Mouse (Mus musculus): Measurements from ENCODE around the gene Hivep3. TPM values are rescaled to one million over a fixed set of nuclear protein-coding genes. Genes with fewer than 3 reads are reported as not detected.

Gene Hivep3
- total and polyA plus RNA-seq, 3 experiments: 4.3 to 12.9 (median 8.3) TPM

DNA sequence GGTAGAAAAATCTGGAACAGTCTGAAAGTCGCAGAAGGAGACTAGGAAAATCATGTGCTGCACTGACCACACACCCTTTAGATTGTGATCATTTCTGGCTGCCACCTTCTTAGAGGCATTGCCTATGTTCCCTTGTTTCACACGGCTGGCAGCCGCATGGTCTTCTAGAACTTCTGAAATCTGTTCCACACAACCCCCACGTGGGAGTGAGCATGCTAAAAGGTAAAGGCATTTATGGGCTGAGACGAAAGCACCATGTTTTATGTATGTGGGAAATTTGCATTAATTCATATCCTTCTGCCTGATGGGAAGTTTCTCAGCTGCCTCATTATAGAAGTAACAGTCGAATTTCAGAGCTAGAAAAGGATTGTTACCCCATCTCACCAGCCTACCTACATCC lies 140.4 kb downstream of the Hivep3 start:
- no peak for DNase-seq

DNA sequence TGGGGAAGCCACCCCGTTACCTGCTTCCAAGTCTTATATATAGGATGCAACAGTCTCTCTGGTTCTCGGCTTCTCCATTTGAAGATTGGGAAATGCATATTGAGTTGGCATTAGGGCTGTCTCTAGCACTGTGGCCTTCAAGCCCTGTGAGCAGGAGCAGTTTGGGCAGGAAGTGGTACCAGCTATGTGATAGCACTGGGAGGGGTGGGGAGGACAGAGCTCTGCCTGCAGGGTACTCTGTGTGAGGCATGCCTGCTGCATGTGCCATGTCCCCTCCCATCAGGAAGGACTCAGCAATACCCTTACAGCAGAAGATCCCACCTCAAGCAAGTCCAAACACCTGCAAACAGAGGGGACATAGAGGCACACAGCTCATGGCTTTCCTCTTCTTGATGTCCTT lies 142.0 kb downstream of the Hivep3 start:
- DNase-seq: no peak

DNA sequence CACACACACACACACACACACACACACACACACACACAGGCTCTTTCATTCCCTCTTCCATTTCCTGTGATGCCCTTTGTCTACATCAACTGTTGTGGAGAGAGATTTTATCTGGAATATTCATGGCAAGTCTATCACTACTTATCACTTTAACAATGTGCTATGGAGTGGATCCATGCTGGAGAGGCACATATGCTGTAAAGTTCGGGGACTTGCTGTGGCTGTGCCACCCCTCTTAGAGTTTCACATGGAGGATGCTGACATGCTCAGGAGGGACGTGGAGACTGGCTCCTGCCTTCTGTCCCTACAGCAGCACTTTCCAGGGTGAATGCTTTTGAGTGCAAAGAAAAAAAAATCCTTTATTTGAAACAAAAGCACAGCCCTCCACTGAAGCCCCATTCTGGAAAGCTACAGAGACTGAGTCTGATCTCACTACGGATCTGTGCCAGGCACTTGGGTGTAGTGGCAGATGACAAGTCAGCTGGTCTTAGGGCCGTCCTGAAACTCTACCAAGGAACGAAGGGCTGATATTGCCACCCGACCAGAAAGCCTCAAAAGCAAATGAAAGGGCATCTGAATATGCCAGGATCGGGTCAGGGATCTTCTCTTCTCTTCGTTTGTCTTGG lies 143.1 kb downstream of the Hivep3 start:
- DNase-seq: no peak

DNA sequence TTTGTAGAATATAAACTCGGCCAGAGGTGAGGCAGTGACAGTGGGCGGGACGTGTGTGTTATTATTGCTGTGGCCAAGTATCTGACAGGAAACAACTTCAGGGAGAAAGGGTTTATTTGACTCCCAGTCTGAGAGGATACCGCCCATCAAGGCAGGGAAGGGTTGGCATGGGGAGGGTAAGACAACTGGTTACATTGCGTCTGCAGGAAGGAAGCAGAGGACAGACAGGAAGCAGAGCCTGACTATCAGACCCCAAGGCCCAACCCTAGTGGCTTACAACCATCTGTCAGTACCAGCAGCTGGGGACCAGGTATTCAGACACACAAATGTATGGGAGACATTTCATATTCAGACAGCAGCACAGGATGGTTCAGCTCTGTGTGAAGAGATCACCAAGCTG lies 144.6 kb downstream of the Hivep3 start:
- no peak for DNase-seq

DNA sequence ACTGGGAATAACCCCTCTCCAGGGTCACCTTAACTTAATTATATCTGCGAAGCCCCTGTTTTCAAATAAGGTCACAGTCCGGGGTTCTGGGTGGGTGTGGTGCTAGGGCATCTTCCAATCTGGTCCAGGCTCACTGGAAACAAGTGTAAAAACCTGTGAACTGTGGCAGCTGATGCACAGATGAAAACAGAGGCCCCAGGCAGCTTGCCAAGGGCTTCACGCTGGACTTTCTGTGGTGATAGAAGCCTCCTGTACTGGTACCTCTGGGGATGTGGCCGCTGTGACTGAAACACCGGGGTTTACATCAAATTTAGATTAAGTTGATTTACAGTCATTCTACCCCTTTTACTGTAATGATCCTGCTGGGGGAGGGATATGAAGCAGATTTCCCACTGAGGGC lies 146.1 kb downstream of the Hivep3 start:
- DNase-seq: no peak

DNA sequence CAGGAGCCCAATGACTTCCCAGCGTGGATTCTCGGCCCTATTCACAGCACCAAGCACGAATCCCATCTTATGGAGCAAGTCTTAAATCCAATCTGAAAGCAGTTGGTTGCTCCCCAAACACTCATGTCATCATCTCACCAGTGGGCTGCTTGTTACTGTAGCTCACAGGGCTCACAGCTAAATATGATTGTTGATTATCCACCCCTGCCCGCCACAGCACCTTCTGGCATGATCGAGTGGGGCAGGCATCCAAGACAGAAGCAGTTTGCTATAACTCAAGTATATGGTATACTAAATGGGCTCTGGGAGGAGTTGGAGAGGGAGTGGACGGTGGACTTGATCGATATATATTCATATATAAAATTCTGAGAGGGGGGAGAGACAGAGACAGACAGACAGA lies 146.7 kb downstream of the Hivep3 start:
- DNase-seq: no peak

DNA sequence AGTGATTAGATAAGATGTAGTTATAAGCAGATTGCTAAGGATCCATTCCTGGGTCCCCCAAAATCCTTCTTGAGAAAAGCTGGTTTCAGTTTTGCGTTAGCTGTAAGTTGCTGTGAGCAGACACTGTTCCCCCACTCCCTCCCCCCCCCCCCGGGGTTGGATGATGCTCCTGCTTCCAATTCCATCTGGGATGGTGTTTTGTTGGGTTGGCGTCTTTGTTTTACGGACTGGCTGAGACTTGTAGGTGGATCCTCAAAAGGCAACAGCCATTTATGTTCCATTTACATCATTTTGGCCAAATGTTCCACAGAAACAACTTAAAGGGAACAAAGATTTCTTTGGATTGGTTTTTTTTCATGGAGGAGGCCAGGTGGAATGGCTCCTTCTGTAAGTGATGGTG lies 147.7 kb downstream of the Hivep3 start:
- no peak for DNase-seq

DNA sequence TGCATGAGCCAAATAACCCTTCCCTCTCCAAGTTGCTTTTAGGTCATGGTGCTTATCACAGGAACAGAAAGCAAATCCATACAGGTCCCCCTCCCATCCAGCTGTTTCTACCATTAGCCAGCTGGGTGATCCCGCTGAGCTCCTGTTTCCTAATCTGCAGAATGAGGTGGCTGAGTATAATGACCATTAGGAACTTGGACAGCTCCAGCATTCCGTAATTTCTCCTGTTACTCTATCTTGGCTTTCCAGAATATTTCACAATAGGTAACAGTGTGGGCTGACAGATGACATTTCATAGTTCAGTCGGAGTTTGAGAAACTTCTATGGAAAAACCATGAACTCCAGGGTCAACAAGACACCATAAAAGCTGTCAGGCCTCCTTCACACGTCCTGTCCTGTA lies 148.8 kb downstream of the Hivep3 start:
- no peak for DNase-seq

DNA sequence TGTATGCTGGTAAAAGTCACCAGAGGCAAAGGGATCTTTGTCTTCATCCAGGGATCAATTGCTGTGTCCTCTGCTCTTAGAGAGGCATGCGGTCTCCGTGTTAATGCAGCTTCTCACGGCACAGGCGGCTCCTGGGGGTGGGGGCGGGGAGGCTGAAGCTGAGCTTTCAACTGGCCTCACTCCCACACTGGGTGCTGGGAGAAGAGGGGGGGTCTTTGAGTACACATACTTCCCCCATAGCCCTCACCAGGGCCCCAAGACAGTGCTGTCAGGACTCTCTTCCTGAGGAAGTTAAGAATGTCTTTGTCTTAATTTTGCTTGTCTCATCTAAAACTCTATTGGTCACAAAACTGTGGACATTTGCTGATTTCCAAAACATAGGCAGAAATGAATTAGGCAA lies 149.2 kb downstream of the Hivep3 start:
- DNase-seq: no peak

DNA sequence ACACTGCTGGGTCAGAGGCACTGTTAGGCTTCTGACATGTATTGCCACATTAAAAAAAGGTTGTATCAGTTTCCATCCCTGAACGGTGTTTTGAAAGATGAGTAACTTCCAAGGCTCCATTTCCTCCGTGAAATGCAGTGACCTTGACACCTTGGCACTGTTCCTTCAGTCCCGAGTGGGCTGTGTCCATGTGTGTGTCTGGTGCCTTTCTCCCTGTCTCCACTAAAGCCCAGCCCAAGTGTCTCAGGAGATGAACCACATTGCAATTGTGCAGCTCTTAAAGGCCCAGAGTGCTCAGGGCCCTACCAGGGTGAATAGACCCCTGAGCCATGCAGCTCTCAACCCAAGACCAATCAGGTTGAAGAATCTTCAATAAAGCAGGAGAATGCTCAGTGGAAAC lies 153.0 kb downstream of the Hivep3 start:
- no peak for DNase-seq

DNA sequence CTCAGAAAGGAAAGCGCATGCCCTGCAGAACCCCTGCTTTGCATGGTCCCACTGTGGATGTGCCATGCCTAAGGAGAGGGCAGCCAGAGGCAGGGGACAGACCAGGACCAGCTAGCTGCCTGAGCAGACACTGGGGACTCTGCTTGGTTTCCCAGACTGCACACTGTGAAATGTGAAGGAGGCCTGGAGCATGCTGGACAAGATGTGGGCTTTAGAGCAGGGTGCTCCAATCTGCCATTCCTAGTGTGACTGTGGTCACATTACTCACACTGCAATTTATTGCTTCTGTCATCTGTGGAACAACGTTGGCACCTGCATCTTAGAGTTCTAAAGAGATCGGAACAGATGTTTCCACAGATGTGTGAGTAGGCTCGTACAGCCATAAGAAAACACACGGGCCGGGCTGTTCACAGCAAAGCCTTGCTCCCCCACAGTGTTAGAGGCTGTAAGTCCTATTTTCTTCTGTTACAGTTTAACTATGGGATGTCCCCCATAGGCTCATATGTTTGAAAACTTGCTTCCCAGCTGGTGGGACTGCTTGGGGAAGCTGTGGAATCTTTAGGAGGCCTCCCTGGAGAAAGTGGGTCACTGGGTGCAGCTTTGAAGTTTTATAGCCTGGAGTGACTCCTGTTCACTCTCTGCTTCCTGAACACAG lies 154.1 kb downstream of the Hivep3 start:
- no peak for DNase-seq

DNA sequence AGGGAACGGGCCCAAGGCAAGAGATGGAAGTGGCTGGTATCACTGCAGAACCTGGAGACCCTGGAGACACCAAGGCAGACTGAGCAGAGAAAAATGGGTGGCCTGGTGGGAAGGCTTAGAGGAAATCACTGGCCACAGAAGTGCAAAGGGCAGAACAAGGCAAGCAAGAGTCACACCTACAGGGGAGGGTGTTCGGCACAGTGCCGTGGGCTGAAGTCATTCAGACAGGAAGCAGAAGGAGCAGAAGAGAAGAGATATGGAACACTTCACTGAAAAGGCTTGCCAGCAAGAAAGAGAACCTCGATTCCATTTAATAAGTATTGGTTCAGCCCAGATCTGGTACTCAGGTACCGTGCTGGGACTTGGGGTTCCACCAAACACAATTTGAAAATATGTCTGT lies 156.2 kb downstream of the Hivep3 start:
- DNase-seq: no peak

DNA sequence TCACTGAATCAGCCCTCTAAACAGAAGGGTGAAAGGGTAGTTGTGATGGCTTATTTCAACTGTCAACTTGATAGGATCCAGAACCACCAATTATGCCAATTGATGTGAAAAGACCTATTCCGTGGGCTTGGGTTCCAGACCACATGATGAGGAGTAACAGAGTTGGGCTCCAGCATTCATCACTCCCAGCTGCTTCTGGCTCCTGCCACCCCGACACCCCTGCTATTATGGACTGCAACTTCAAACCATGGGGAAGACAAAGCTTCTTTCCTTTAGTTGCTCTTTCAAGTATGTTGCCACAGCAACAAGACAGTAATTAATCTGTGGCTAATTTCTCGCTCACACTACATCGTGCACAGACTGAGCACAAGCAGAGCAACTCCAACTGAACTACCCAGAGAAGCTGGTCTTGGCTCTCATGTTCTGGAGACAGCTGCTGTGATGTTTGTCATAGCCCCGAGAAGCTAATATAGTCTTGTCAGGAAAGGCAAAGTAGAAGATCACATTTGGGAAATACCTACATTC lies 159.7 kb downstream of the Hivep3 start:
- no peak for DNase-seq

DNA sequence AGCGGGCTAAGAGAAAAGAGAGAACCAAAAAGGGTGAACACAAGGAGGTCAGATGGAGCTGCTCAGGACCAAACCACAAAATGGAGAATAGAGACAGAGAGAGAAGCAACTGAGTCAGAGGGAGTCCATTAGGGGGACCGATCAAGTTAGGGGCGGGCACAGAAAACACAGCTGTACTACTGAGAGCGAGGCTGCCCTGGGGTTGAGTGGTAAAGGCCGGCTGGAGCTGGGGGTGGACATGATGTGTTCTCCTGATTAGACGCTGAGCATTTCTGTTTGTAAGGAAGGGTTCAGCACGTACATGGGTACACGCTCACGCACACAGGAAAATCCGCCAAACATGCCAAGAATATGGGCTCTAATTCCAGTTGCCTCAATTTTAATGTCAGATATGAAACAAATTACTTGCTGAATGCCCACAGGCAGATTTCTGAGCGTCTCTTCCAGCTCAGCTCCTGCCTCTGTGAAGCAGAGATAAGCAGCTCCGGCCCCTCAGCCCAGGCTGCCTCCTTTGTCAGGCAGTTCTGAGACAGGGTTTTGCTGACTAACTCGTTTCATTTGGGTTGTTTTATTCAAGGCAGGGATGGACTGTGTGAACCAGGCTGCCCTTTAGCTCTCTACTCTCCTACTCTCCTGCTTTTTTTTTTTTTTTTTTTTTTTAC lies 161.3 kb downstream of the Hivep3 start:
- no peak for DNase-seq

DNA sequence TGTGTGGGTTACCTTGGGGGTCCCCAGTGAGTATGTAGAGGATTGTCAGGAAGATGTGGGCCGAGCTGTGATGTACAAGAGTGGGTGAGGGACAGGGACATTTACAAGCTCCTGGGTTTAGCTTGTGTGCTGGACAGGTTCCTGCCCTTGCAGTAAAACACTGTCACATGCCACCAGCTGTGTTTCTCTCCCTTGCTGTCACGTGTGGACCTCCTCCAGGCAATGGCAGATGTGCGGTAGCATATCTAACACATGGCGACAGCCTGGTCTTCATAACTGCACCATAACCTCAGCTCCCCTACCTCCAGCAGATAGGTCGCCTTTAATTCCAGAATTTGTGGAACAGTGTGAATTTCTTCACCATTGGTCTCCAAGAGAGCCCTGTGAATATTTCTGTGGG lies 161.9 kb downstream of the Hivep3 start:
- no peak for DNase-seq

DNA sequence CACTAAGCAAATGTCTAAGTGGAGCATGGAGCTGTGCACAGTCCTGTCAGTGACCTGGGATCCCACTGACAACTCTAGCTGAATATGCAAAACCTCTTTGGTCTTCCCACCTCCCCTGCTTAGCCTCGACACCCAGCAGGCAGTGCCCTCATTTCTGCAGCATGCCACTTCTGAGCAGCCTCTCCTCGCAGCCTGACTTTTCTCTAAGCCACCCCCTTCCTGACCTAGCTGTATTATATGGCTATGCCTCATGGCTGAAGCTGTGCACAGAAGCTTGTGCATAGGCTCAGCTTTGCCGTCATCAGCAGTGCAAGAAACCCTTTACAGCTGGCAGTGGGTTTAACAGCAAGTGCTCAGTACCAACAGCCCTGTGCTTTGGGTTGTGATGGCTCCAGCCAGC lies 163.0 kb downstream of the Hivep3 start:
- DNase-seq: no peak

DNA sequence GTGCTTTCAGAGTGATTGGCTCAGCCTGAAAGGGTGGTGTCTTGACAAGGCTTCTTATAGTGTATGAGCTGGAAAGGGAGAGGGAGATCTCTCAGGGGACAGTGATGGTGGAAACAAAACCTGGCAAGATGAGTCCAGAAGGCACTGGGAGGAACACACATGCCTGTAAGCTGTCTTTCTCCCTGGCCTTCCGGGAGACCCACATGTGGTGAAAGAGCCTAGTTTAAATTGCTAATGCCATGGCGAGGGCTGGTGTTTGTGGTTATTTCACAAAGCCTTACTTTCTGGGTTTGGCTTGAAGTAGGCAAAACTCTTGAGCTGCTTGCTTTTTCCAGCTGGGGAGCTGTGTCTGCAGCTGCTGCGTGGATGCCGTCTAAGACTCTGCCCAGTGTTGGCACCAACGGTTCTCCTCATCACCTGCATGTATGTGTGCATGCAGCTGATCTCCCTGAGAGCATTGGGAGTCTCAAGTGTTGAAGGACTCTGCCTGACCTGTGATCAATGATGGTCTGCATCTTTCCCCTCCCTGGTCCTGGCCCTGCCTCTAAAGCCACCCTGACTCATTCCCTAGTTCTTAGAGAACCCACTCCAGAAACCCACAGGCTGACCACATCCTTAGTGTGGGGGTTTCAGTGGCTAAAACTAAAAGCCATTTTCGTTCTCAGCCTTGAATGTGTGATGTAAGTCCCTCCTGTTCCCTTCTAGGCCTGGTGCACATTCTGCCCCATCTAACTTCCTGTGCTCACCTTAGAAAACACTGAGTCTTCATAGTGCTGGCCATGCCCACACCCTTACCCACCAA lies 163.7 kb downstream of the Hivep3 start:
- DNase-seq: no peak

DNA sequence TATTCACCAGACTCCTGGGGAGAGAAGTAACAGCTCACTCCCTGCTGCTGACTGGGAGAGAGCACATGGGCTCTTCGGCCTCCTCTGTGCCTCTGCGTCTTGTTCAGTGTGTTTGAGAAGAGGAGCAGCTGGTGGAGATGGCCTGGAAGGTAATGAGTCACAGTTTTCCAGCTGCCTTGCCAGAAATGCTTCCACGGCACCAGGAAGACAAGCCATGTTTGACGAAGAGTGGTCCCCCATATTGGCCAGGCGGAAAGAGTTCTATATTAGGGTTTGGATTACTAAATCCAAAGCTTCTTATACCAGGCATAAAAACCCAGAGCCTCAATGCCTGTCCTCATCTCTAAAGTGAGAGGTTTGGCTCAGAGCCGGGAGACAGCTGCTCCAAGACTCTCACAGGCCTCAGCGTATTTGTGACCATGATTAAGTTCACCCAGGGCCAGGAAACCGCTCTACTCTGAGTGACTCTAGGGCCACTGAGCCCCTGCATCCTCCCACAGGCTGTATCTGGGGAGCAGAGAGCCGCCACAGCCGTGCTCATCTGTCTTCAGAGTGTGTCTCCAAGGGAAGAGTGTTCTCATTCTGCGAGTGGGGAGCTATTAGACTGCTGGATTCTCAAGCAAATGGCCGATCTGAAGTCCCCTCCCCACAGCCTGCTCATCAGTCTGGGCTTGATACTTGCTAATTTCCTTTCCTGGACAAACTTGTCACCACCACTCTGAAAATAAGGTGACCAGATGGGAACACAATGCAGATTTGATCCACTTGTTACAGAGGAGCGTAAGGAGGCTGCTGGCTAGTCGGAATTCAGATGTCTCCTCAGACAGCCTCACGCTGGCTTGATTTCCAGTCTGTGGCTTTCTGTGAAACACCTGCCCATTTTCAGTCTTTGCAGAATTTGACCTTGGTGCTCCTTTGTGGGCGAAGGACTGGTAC lies 168.2 kb downstream of the Hivep3 start:
- no peak for DNase-seq

DNA sequence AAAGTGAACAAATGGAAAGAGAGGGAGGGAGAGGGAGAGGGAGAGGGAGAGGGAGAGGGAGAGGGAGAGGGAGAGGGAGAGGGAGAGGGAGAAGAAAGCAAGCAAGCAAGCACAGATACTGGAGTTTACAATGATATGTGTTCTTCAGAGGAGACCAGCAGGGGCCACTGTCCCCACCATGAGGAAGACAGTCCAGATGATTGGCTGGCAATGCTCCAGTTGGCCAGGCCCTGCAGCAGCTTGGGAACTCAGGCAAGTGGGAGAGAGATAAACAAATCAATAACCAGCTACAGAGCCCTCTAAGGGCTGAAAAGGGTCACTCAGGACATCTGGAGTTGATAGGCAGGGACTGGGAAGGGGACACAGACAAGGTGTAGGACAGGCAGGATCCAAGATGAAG lies 169.7 kb downstream of the Hivep3 start:
- no peak for DNase-seq

DNA sequence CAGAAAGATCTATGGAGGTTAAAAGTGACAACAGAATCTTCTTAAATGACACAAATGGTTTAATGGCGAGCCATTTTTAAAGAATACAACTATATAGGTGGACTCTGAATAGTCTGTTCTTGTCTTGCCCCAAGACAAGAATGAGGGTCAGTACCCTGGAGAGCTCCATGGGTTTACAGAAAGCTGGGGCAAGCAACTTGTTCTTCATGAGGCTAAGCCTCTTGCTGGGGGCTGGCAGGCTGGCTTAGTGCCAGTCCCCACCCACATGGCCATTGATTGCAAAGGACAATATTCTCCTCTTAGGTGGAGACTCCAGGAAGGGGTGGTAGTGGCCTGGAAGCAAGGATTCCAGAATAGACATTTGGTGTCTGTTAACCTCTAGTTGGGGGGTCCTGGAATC lies 170.2 kb downstream of the Hivep3 start:
- no peak for DNase-seq

DNA sequence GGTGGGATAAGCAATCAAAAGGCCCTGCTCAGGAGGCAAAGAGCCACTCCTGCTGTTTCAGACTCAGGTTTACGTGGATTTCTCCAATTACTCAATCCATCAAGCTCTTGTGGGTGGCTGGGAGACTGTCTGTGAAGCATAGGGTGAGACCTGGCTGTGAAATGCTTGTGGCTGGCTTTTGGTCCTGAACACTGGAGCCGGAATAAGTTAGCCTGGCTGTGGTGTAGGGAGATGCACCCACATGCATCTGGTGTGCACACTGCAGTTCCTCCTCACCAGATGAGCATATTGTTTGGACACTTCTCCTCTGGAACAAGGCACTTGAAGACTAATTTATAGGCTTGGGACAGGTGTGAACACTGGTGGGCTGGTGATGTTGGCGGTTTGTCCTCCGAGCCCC lies 170.7 kb downstream of the Hivep3 start:
- no peak for DNase-seq

DNA sequence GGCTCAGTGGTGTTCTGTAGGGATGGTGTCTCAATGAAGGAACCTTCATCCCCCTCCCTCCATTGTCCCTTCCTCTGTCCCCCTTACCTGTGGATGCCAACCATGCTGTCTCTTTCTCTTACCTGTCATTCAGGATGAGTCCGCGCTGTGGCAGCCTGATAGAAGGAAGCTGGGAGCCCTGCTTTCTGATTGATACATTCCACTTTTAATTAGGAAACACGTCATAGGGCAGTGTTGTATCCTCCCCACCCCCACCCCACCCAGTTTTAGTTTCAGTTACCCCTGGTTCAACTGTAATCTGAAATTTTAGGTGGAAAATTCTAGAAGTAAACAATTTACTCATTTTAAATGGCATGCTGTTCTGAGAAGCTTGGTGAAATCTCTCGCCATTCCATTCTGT lies 173.5 kb downstream of the Hivep3 start:
- DNase-seq: no peak

All from adrenal gland, adult 2 months (tissue).